Mouse (Mus musculus) heart, embryonic 11.5 days (tissue): ENCODE measurements around the gene Nr1i3. TPM values are rescaled to one million over a fixed set of nuclear protein-coding genes. Genes with fewer than 3 reads are reported as not detected.

Experiments
- ATAC-seq: fragments of 200-750 bp; cut with Nextera tagmentation; replicated peaks from 2 replicates; pipeline ENCODE4 v1.8.0; 2017; ENCODE audit warnings: moderate library complexity; ENCODE audit not compliant: insufficient number of reproducible peaks, low FRiP score, low TSS enrichment
- H3K27ac ChIP-seq: fragments of 300-500 bp; sonication (generic); 2 replicates; pipeline ENCODE4 v1.5.1; 2014; ENCODE audit warnings: mild to moderate bottlenecking, low read depth, low read length
- H3K27me3 ChIP-seq: fragments of 300-500 bp; sonication (generic); 2 replicates; pipeline ENCODE4 v1.6.1; 2014; ENCODE audit warnings: mild to moderate bottlenecking, low read length, mixed read lengths; ENCODE audit not compliant: control insufficient read depth, insufficient read depth
- H3K36me3 ChIP-seq: fragments of 300-500 bp; sonication (generic); 2 replicates; pipeline ENCODE4 v1.6.1; 2014; ENCODE audit warnings: mild to moderate bottlenecking, low read length, moderate library complexity, mixed read lengths; ENCODE audit not compliant: control insufficient read depth, insufficient read depth
- H3K4me1 ChIP-seq: fragments of 300-500 bp; sonication (generic); 2 replicates; pipeline ENCODE4 v1.6.1; 2014; ENCODE audit warnings: low read length; ENCODE audit not compliant: control insufficient read depth, insufficient read depth
- H3K4me2 ChIP-seq: fragments of 300-500 bp; sonication (generic); 2 replicates; pipeline ENCODE4 v1.6.1; 2014; ENCODE audit warnings: mild to moderate bottlenecking, moderate library complexity
- H3K4me3 ChIP-seq: fragments of 300-500 bp; sonication (generic); 2 replicates; pipeline ENCODE4 v1.5.1; 2014; ENCODE audit warnings: low read depth, low read length
- H3K9ac ChIP-seq: fragments of 300-500 bp; sonication (generic); 2 replicates; pipeline ENCODE4 v1.6.1; 2014; ENCODE audit warnings: mild to moderate bottlenecking, low read depth, low read length, moderate library complexity
- H3K9me3 ChIP-seq: fragments of 300-500 bp; sonication (generic); replicated peaks from 2 replicates; pipeline ENCODE4 v1.6.1; 2016; ENCODE audit warnings: low read length; ENCODE audit not compliant: control insufficient read depth
- WGBS: fragments of 180-500 bp; shearing (Covaris S2); extraction: QIAGEN DNeasy Blood & Tissue Kit; methylation state at CpG from one replicate; pipeline ENCODE4 v1.1.7; 2014; ENCODE audit not compliant: insufficient replicate concordance; 5-methylcytosine and 5-hydroxymethylcytosine counted together
- polyA plus RNA-seq: library from polyadenylated mRNA; unstranded; fragments of >200 nt; fragmentation: Nextera tagmentation; extraction: Ambion mirVana; gene quantifications from 2 replicates; pipeline ENCODE4 v1.2.1, GENCODE M21; 2014

Gene Nr1i3
- polyA plus RNA-seq, 1 experiment from 2014 or later, result 0.19 TPM

DNA sequence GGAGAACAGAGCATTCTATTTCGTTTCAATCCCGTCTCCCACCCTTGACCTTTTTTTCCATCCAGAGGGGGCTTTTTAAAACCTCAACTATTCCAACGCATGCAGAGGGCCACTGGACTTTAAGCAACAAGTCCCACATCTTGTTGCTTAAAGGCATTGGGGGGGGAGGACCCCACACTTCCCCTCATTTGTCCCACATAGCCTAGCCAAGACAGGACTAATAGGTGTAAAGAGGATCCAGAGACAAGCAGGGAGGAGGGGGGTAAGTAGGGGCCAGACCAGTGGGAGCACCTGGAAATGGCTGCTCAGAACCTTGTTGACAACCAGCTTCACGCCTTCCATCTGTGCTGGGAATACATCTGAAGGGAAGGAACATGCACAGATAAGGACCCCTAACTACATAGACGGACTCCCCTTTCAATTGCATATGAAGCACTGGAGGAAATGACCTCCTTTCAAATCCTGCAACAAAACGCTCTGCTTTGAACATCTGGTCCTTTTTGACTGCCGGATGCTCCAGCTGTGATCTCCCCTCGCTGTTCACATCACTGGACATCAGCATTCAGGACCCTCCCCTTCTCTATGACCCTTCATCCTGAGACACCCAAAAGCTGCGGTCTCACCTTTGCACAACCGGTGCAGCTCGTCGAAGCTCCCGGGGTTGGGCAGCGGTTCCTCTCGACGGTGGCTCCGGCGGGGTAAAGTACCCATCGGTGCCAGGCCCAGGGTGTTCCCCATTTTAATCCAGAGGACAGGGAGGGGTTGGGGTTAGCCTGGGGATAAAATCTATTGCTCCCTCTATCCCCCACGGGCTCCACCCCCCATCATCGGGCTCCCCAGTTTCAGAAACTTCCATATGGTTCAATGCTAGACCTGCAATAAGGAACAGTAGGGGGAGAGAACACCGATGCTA lies 7.8 kb downstream of the Nr1i3 start:
- peak overlapping the region; percentile 65 for H3K4me3 ChIP-seq

DNA sequence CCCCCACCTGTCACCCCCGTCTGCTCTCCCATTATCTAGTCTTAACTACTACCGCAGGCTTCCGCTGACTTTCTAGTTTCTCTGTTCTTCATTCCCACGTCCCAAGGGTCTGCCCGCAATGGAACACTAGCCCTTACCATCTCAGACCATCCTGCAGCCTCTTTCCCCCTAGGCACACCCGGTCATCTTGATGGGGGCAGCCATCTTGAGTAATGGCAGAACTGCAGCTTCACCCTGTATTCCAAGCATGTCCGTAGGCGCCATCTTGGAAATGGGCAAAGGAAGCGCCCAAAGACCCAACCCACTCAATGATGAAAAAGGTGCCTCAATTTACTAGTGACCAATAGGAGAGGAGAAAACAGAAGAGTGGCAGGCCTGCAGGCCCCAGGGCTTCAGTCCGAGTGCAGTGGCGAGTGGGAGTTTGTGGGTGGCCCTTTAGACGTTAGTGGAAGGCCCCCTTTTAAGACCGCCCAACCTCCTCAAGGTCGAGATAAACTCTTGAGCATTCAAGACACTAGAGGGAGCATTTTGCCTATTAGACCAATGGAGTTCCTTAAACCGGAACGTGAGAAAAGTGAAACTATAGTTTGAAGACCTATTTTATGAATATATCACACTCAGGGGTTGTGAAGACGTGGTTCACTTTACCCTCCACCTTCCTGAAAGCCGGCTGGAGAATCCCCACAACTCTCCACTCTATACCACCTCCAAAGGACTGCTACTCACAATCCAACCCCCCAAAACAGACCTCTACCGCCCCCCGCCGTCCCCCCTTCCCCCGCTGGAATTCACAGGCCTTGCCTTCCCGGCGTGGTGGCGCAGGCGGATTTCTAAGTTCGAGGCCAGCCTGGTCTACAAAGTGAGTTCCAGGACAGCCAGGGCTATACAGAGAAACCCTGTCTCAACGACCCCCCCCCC lies 8.7 kb downstream of the Nr1i3 start, which contains the start of gene Tomm40l:
Gene Tomm40l (minus strand): TSS at position 277 of the 918 bp plus-strand sequence.
- H3K27ac ChIP-seq, result peak within 1 kb of the TSS; percentile 85
- peaks cover 10% of the 10 kb centered on the region for H3K36me3 ChIP-seq

More for the DNA sequence above, 7.8 kb downstream of the Nr1i3 start:
- no peak for ATAC-seq
- peaks cover 13% of the 10 kb centered on the region for H3K4me1 ChIP-seq
- peaks cover 10% of the 10 kb centered on the region for H3K36me3 ChIP-seq
- peak overlapping the region; percentile 75 for H3K9ac ChIP-seq
- peak overlapping the region; percentile 88 for H3K4me2 ChIP-seq
- WGBS, result 6% methylated on average over 22 of the region's 22 CpGs
- no peaks in the 10 kb centered on the region for H3K27me3 ChIP-seq
- H3K27ac ChIP-seq, result no peak overlapping the region
- no peaks in the 10 kb centered on the region for H3K9me3 ChIP-seq

DNA sequence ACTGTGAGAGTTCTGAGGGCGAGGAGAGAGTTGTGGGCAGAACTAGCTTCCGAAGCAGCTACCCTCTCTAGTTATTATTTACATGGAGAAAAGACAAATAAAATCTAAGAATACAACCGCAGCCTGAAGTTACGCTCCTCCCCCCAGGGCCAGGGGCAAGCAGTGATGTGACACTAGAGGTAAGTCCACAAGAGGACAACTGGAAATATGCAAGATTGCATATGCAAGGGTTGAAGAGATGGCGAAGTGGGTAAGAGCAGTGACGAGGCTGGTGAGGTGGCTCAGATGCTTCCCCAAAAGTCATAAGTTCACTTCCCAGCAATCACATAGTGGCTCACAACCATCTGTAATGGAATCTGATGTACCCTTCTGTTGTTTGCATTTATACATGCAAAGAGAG lies 9.4 kb downstream of the Nr1i3 start:
- Histone ChIP-seq H3K9me3 (no peaks in the 10 kb centered on the region), H3K27me3 (no peaks in the 10 kb centered on the region), H3K4me2 (peak overlapping the region; percentile 59), H3K36me3 (peaks cover 10% of the 10 kb centered on the region), H3K4me1 (peaks cover 13% of the 10 kb centered on the region), H3K27ac (peak overlapping the region; percentile 85), H3K4me3 (peak overlapping the region; percentile 65), H3K9ac (peak overlapping the region; percentile 52)
- ATAC-seq, result no peak
- WGBS, result 86% methylated on average over 6 of the region's 6 CpGs

More for the DNA sequence above, 8.7 kb downstream of the Nr1i3 start, which contains the start of gene Tomm40l:
- peaks cover 13% of the 10 kb centered on the region for H3K4me1 ChIP-seq
- H3K9me3 ChIP-seq, result no peaks in the 10 kb centered on the region
- 2% methylated on average over 28 of the region's 28 CpGs for WGBS
- peak; percentile 96 for ATAC-seq
- H3K4me2 ChIP-seq, result peak within 1 kb of the TSS; percentile 88
- H3K27me3 ChIP-seq, result no peaks in the 10 kb centered on the region
- peak within 1 kb of the TSS; percentile 65 for H3K4me3 ChIP-seq
- peak within 1 kb of the TSS; percentile 75 for H3K9ac ChIP-seq

DNA sequence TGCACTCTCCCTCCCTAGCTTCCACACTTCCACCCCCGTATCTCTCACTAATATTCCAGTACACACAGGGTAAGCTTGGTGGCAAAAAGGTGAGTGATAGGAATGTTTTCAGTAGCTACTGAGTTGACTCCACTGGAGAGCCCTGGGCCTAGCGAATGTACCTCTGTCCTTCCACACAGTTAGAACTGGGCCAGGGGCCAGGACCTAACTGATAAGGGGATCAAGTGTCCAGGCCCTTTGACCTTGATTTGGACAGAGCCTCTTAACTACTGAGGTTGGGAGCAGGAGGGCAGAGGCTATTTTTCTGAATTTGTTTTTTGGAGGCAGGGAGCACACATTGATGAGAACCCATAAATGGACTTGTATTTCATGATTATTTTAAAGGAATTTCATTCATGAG lies 10.0 kb downstream of the Nr1i3 start:
- peaks cover 13% of the 10 kb centered on the region for H3K4me1 ChIP-seq
- 59% methylated on average over 2 of the region's 2 CpGs for WGBS
- H3K27ac ChIP-seq, result no peak overlapping the region
- no peak overlapping the region for H3K9ac ChIP-seq
- no peaks in the 10 kb centered on the region for H3K27me3 ChIP-seq
- H3K36me3 ChIP-seq, result peaks cover 10% of the 10 kb centered on the region
- H3K4me3 ChIP-seq, result no peak overlapping the region
- no peak for ATAC-seq
- H3K9me3 ChIP-seq, result no peaks in the 10 kb centered on the region
- no peak overlapping the region for H3K4me2 ChIP-seq

DNA sequence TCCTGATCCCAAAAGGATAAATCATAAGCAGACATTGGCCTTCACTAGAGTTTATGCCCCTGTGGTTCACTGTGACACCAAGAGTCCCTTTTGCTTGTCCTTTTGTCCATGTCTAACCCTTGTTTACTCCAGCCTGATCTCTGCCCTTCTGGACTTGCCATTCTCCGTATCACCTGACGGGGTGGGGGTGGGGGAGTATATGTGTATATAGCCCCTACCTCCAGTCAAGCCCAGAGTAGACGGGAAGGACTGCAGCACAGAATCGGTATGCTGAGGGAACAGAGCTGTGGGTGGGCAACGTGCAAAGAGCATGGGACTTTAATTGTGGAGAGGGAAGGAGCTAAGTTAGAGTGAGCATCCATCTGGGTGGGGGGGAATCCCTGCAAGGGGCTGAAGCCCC lies 11.1 kb downstream of the Nr1i3 start, which contains the start of gene Apoa2:
Gene Apoa2 (plus strand): TSS at position 198 of the 400 bp plus-strand sequence.
- no peak within 1 kb of the TSS for H3K4me2 ChIP-seq
- no peak within 1 kb of the TSS for H3K27ac ChIP-seq

DNA sequence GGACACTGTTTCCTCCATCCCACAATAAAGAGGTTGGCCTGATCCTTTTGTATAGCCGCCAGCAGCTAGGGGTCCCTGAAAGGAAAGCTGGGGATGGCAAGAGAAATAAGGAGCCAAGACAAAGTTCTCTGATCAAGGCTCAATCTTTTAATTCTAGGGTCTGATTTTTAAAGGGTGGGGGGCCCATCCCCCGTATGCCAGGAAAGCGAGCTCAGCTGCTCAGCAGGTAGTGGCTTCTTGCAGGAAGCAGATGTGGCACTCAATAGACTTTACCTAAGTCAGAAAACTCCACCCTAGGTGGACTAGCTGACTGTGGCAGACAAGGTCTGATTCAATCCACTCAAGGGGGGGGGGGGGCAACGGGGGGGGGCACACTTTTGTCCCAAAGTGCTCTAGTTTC lies 13.0 kb downstream of the Nr1i3 start:
- Histone ChIP-seq H3K27ac (no peak overlapping the region), H3K4me1 (peaks cover 4% of the 10 kb centered on the region; the same call in 1 of the 2 replicates), H3K9me3 (no peaks in the 10 kb centered on the region), H3K36me3 (no peaks in the 10 kb centered on the region), H3K4me2 (no peak overlapping the region), H3K4me3 (no peak overlapping the region), H3K27me3 (no peaks in the 10 kb centered on the region), H3K9ac (no peak overlapping the region)
- WGBS, result 58% methylated on average over 4 of the region's 4 CpGs
- no peak for ATAC-seq

More for the DNA sequence above, 11.1 kb downstream of the Nr1i3 start, which contains the start of gene Apoa2:
- Histone ChIP-seq H3K9me3 (no peaks in the 10 kb centered on the region), H3K27me3 (no peaks in the 10 kb centered on the region), H3K4me3 (no peak within 1 kb of the TSS), H3K9ac (no peak within 1 kb of the TSS), H3K36me3 (peaks cover 2% of the 10 kb centered on the region), H3K4me1 (peaks cover 13% of the 10 kb centered on the region)
- ATAC-seq, result no peak
- WGBS, result 77% methylated on average over 5 of the region's 5 CpGs

DNA sequence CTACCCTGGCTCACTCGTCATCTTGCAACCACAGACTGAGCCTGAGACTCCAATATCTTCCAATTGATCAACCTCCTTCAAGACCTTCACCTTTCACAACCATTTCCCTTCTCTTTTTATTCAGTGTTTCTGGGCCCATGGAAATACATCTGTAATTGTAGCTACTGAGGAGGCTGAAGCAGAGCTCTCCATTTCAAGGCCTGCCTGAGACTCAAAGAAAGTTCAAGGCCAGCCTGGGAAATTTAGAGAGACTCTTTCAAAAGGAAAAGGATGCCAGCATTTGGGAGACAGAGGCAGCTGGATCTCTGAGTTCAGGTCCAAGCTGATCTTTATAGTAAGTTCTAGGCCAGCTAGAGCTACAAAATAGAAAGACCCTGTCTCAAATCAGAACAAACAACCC lies 14.1 kb downstream of the Nr1i3 start:
- Histone ChIP-seq H3K9me3 (no peaks in the 10 kb centered on the region), H3K9ac (no peak overlapping the region), H3K27me3 (no peaks in the 10 kb centered on the region), H3K4me1 (0 out of 2 replicates have a peak, but pooled peaks cover 4% of the 10 kb centered on the region), H3K4me2 (no peak overlapping the region), H3K27ac (no peak overlapping the region), H3K4me3 (no peak overlapping the region), H3K36me3 (no peaks in the 10 kb centered on the region)
- WGBS, result 71% methylated on average over 1 of the region's 1 CpGs
- no peak for ATAC-seq

DNA sequence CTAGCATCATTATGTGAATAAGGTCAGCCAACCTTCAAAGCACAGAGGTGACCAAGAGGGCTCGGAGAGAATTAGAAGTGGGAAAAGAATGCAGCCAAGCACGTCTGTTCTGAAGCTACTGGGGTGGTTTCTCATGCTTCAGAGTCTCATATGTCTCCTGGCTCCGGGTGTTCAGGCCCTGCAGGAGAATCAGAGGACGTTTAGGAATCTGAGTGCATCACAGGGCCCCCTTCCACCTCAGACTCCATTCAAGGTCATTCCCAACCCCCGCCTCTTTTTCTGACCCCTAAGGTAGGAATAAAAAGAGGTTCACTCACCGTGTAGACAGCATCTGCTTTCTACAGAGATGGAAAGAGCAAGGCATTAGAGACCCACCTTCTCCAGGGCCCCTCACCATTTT lies 16.0 kb downstream of the Nr1i3 start:
- peaks cover 8% of the 10 kb centered on the region; the same call in 1 of the 2 replicates for H3K4me1 ChIP-seq
- no peak overlapping the region for H3K4me2 ChIP-seq
- H3K27me3 ChIP-seq, result no peaks in the 10 kb centered on the region
- no peaks in the 10 kb centered on the region for H3K9me3 ChIP-seq
- no peak overlapping the region for H3K27ac ChIP-seq
- no peak for ATAC-seq
- 57% methylated on average over 6 of the region's 6 CpGs for WGBS
- no peak overlapping the region for H3K9ac ChIP-seq
- H3K4me3 ChIP-seq, result no peak overlapping the region
- H3K36me3 ChIP-seq, result peaks cover 3% of the 10 kb centered on the region; the same call in 1 of the 2 replicates
